In the genomic region with DNA sequence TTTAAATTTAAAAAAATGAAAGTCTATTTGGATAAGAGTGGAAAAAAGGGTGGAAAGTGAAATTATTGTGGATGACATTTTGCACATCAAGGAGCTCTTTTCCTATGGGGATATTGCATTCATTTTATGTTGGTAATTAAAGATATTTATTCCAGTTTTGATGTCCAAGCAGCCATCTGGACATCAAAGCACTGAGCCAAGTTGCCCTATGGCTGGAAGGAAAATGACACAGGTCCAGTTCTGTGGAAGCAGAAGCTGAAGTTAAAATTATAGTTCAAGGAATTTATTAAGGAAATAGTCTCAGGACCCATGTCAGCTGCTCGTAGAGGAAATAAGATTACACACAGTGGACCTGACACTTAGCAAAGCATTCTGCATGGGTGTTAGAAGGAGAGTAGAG, we compare ENCODE assay signal across 11 mouse cellular contexts.
"Had no signal": no experiment of that assay in that cellular context is flagged by ENCODE, and none has a peak within 500 bp of the region (broad histone marks: within the 10 kb centered on the region; RNA-seq: fewer than 3 reads in every experiment).

No protein-coding gene starts in this region.

- DNase-seq: kidney, adult 9 months; kidney, postnatal 25 days; liver; liver, embryonic 13.5 days; liver, postnatal 0 days; right cerebral cortex, adult 18-20 months; thymus, adult 2 months; thymus, postnatal 25 days had no signal

- H3K4me3 ChIP-seq: limb, embryonic 12.5 days; liver, embryonic 13.5 days; lung, embryonic 15.5 days; midbrain, embryonic 13.5 days had no signal

- H3K27me3 ChIP-seq: limb, embryonic 12.5 days; liver, embryonic 13.5 days; lung, embryonic 15.5 days; midbrain, embryonic 13.5 days had no signal

- H3K9me3 ChIP-seq: limb, embryonic 12.5 days; liver, embryonic 13.5 days; lung, embryonic 15.5 days; midbrain, embryonic 13.5 days had no signal

- H3K4me1 ChIP-seq: limb, embryonic 12.5 days; liver, embryonic 13.5 days; lung, embryonic 15.5 days; midbrain, embryonic 13.5 days had no signal

- H3K36me3 ChIP-seq: limb, embryonic 12.5 days; liver, embryonic 13.5 days; lung, embryonic 15.5 days; midbrain, embryonic 13.5 days had no signal

- ATAC-seq: liver, postnatal 0 days; midbrain, embryonic 13.5 days had no signal

- H3K9ac ChIP-seq: limb, embryonic 12.5 days; liver, embryonic 13.5 days; liver, postnatal 0 days; lung, embryonic 15.5 days; midbrain, embryonic 13.5 days had no signal

- H3K4me2 ChIP-seq: limb, embryonic 12.5 days; liver, embryonic 13.5 days; lung, embryonic 15.5 days; midbrain, embryonic 13.5 days had no signal

- H3K27ac ChIP-seq: limb, embryonic 12.5 days; liver, embryonic 13.5 days; lung, embryonic 15.5 days; midbrain, embryonic 13.5 days had no signal
